Mouse (Mus musculus) heart, embryonic 14.5 days (tissue): Measurements from ENCODE around the gene Btbd2. TPM values are rescaled to one million over a fixed set of nuclear protein-coding genes. Genes with fewer than 3 reads are reported as not detected.
A peak's percentile ranks its signal among the peaks of the same experiment; 100 is the strongest.

Experiments used
- ATAC-seq: fragments of 200-750 bp; cut with Nextera tagmentation; 2 replicates; pipeline ENCODE4 v1.8.0; 2017; ENCODE audit warnings: low read depth, moderate TSS enrichment; ENCODE audit not compliant: insufficient number of reproducible peaks, insufficient read depth, low FRiP score
- H3K27ac ChIP-seq, 2 experiments: fragments of 200-500 bp in 1 of 2; fragments of 300-500 bp in 1 of 2; sonication (generic) in 1 of 2; replicated peaks in 1 of 2; 2 replicates each; pipeline ENCODE4 v1.5.1; 2012 to 2014; ENCODE audit warnings: low read depth in 2 of 2, low read length in 2 of 2, control low read depth in 1 of 2, mild to moderate bottlenecking in 1 of 2, mixed read lengths in 1 of 2; ENCODE audit not compliant: control insufficient read depth in 1 of 2, insufficient read depth in 1 of 2
- H3K27me3 ChIP-seq: fragments of 300-500 bp; sonication (generic); 2 replicates; pipeline ENCODE4 v1.6.1; 2014; ENCODE audit warnings: mild to moderate bottlenecking, low read length, control low read depth; ENCODE audit not compliant: control insufficient read depth, insufficient read depth
- H3K36me3 ChIP-seq: fragments of 300-500 bp; sonication (generic); 2 replicates; pipeline ENCODE4 v1.6.1; 2014; ENCODE audit warnings: mild to moderate bottlenecking, control low read depth, low read length, mixed read lengths; ENCODE audit not compliant: control insufficient read depth, insufficient read depth
- H3K4me1 ChIP-seq, 2 experiments: fragments of 200-500 bp in 1 of 2; fragments of 300-500 bp in 1 of 2; sonication (generic) in 1 of 2; 2 replicates each; pipeline ENCODE4 v1.6.1; 2012 to 2014; ENCODE audit warnings: low read length in 2 of 2, control low read depth in 1 of 2, mixed read lengths in 1 of 2; ENCODE audit not compliant: control insufficient read depth in 2 of 2, insufficient read depth in 2 of 2
- H3K4me2 ChIP-seq: fragments of 300-500 bp; sonication (generic); 2 replicates; pipeline ENCODE4 v1.6.1; 2014; ENCODE audit warnings: mild to moderate bottlenecking, low read length
- H3K4me3 ChIP-seq, 2 experiments: fragments of 200-500 bp in 1 of 2; fragments of 300-500 bp in 1 of 2; sonication (generic) in 1 of 2; 2 replicates each; pipeline ENCODE4 v1.5.1; 2012 to 2014; ENCODE audit warnings: low read length in 2 of 2, mild to moderate bottlenecking in 2 of 2, control low read depth in 1 of 2, low read depth in 1 of 2, moderate library complexity in 1 of 2; ENCODE audit not compliant: control insufficient read depth in 1 of 2, insufficient read depth in 1 of 2
- H3K9ac ChIP-seq: fragments of 300-500 bp; sonication (generic); 2 replicates; pipeline ENCODE4 v1.6.1; 2014; ENCODE audit warnings: mild to moderate bottlenecking, low read length
- H3K9me3 ChIP-seq: fragments of 300-500 bp; sonication (generic); 2 replicates; pipeline ENCODE4 v1.6.1; 2016; ENCODE audit warnings: low read length, control low read depth; ENCODE audit not compliant: control insufficient read depth
- WGBS: fragments of 180-500 bp; shearing (Covaris S2); extraction: QIAGEN DNeasy Blood & Tissue Kit; methylation state at CpG from one replicate; pipeline ENCODE4 v1.1.7; 2014; 5-methylcytosine and 5-hydroxymethylcytosine counted together
- polyA plus RNA-seq: library from polyadenylated mRNA; unstranded; fragments of >200 nt; fragmentation: Nextera tagmentation; extraction: Ambion mirVana; gene quantifications from 2 replicates; pipeline ENCODE4 v1.2.1, GENCODE M21; 2014

The Btbd2 gene
- polyA plus RNA-seq, 1 experiment from 2014 or later, result 53.8 TPM

- peaks cover 34% of the 10 kb centered on the region for H3K36me3 ChIP-seq
- peak overlapping the region in 1 of 2 experiments; percentile 44; a peak in 1 of 4 replicates for H3K27ac ChIP-seq
- no peaks in the 10 kb centered on the region for H3K27me3 ChIP-seq
- H3K4me2 ChIP-seq, result no peak overlapping the region
- H3K4me3 ChIP-seq, result no peak overlapping the region
- H3K4me1 ChIP-seq, result peaks cover 3 to 18% of the 10 kb centered on the region in 2 experiments; a peak in 2 of 4 replicates
- 60% methylated on average over 2 of the region's 2 CpGs for WGBS
- H3K9ac ChIP-seq, result no peak overlapping the region
- no peak for ATAC-seq
- H3K9me3 ChIP-seq, result no peaks in the 10 kb centered on the region
Observed at GRCm38 (mm10) chr10:80695186-80695585, 38.3 kb upstream of the Btbd2 start.

DNA sequence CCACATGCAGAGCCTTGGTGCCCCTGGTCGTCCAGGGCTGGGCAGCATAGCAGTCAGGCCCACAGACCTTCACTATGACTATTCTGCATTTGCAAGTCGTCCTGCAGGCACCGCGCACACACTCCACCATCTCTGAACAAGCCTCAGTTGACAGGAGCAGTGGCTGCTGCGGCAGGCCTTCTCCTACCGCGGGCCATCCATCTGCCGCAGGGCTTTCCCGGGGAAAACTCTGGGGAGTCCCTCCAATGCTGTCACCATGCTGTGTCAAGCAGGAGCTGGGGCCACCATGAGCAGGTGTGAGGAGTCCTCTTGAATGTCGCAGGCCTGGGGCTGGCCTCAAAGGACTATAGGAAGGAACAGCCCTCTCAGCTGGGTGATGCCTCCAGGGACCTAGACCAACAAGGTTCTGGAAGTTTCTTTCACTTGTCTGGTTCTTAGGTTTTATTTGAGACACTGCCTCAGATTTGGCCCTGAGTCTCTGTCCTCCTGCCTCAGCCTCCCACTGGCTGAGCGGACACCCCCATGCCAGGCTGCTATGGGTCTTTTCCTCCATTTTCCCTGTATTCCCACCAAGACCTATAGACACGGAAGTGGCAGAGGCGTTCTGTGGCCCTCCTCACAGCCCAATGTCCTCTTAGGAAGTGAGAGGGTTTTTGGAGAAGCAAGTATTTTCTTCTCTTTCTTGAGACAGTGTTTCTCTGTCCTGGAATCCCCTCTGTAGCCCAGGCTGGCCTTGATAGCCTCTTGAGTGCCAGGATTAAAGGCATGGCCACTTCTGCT lies 37.5 kb upstream of the Btbd2 start:
- Histone ChIP-seq H3K36me3 (peaks cover 42% of the 10 kb centered on the region), H3K4me2 (no peak overlapping the region), H3K27ac (peak overlapping the region in 1 of 2 experiments; percentile 44; a peak in 1 of 4 replicates), H3K27me3 (no peaks in the 10 kb centered on the region), H3K9ac (no peak overlapping the region), H3K9me3 (no peaks in the 10 kb centered on the region), H3K4me1 (peaks cover 0 to 13% of the 10 kb centered on the region in 2 experiments; a peak in 1 of 4 replicates), H3K4me3 (no peak overlapping the region)
- no peak for ATAC-seq
- 84% methylated on average over 13 of the region's 13 CpGs for WGBS

GRCm38 (mm10) chr10:80693401-80694045 lies 36.7 kb upstream of the Btbd2 start:
- Histone ChIP-seq H3K27me3 (no peaks in the 10 kb centered on the region), H3K36me3 (peaks cover 51% of the 10 kb centered on the region), H3K27ac (no peak overlapping the region), H3K4me3 (no peak overlapping the region), H3K9ac (no peak overlapping the region), H3K4me2 (no peak overlapping the region), H3K4me1 (peaks cover 0 to 13% of the 10 kb centered on the region in 2 experiments; a peak in 1 of 4 replicates), H3K9me3 (no peaks in the 10 kb centered on the region)
- 85% methylated on average over 12 of the region's 12 CpGs for WGBS
- ATAC-seq, result no peak

GRCm38 (mm10) chr10:80692249-80693165 lies 35.6 kb upstream of the Btbd2 start:
- no peak overlapping the region for H3K4me2 ChIP-seq
- no peak overlapping the region for H3K9ac ChIP-seq
- peaks cover 51% of the 10 kb centered on the region for H3K36me3 ChIP-seq

DNA sequence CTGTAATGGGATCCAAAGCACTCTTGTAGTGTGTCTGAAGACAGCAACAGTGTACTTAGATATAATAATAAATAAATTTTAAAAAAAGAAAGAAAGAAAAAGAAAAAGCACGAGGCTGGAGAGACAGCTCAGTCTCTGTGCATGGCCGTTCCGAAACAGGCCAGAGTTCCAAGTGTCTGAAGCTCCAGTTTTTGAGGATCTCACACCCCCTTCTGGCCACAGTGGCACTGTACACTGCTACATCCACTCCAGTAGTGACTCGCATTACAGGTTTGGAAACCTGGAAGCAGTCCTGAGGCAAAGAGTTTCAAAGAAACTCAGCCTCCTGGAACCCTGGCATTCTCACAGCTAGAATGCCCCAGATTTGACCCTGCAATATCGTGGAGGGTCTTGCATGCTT lies 31.0 kb upstream of the Btbd2 start:
- ATAC-seq, result peak; percentile 37; the same call in 1 of the 2 replicates
- H3K36me3 ChIP-seq, result peaks cover 74% of the 10 kb centered on the region
- H3K4me3 ChIP-seq, result no peak overlapping the region

More at GRCm38 (mm10) chr10:80692249-80693165, 35.6 kb upstream of the Btbd2 start:
- no peaks in the 10 kb centered on the region for H3K27me3 ChIP-seq
- H3K27ac ChIP-seq, result 0 out of 4 replicates have a peak overlapping the region, but pooled peaks of 1 of the 2 experiments have one; percentile 24
- H3K4me1 ChIP-seq, result peaks cover 0 to 8% of the 10 kb centered on the region in 2 experiments; a peak in 1 of 4 replicates
- no peak for ATAC-seq
- no peak overlapping the region for H3K4me3 ChIP-seq
- 77% methylated on average over 14 of the region's 14 CpGs for WGBS
- no peaks in the 10 kb centered on the region for H3K9me3 ChIP-seq

GRCm38 (mm10) chr10:80686617-80687016 lies 29.7 kb upstream of the Btbd2 start:
- Histone ChIP-seq H3K9me3 (no peaks in the 10 kb centered on the region), H3K4me2 (no peak overlapping the region), H3K4me1 (no peaks in the 10 kb centered on the region), H3K27ac (no peak overlapping the region), H3K4me3 (no peak overlapping the region), H3K9ac (no peak overlapping the region), H3K36me3 (peaks cover 76% of the 10 kb centered on the region), H3K27me3 (no peaks in the 10 kb centered on the region)
- WGBS, result 93% methylated on average over 3 of the region's 3 CpGs
- ATAC-seq, result no peak

More for the DNA sequence above, 31.0 kb upstream of the Btbd2 start:
- H3K9me3 ChIP-seq, result no peaks in the 10 kb centered on the region
- no peak overlapping the region for H3K4me2 ChIP-seq
- no peak overlapping the region for H3K27ac ChIP-seq
- no peaks in the 10 kb centered on the region for H3K27me3 ChIP-seq
- 46% methylated on average over 5 of the region's 5 CpGs for WGBS
- H3K9ac ChIP-seq, result no peak overlapping the region
- no peaks in the 10 kb centered on the region for H3K4me1 ChIP-seq

- Histone ChIP-seq H3K4me2 (no peak overlapping the region), H3K4me1 (peaks cover 2 to 3% of the 10 kb centered on the region in 2 experiments; a peak in 1 of 4 replicates), H3K36me3 (peaks cover 60% of the 10 kb centered on the region), H3K27ac (no peak overlapping the region), H3K4me3 (no peak overlapping the region), H3K9ac (no peak overlapping the region), H3K27me3 (no peaks in the 10 kb centered on the region), H3K9me3 (no peaks in the 10 kb centered on the region)
- 23% methylated on average over 4 of the region's 4 CpGs for WGBS
- ATAC-seq, result no peak
Observed at GRCm38 (mm10) chr10:80684984-80685383, 28.1 kb upstream of the Btbd2 start.
